In genomic region chr9:33887279-33887678, GRCm38 (mm10) we compare ENCODE assay signal across 16 mouse cellular contexts.
DNase-seq lines count a peak whose midpoint lies in the region; ATAC-seq lines count a peak whose summit lies in the region.
"Had no signal": no experiment of that assay in that cellular context is flagged by ENCODE, and none has a peak within 500 bp of the region (broad histone marks: within the 10 kb centered on the region; RNA-seq: fewer than 3 reads in every experiment).

No protein-coding gene starts in this region.

- H3K9ac ChIP-seq in kidney, embryonic 15.5 days = no peak overlapping the region

- intact Hi-C loops in heart, postnatal 10 days (cut with DNase I) = no loop called here

- no peaks in the 10 kb centered on the region for H3K27me3 ChIP-seq in kidney, embryonic 15.5 days

- H3K27ac ChIP-seq in kidney, embryonic 15.5 days = no peak overlapping the region
- H3K27ac ChIP-seq: forebrain, embryonic 10.5 days; gastrocnemius, adult 2 months; hindbrain, postnatal 0 days; layer of hippocampus, adult 2 months; macrophage had no signal

- H3K36me3 ChIP-seq in kidney, embryonic 15.5 days = no peaks in the 10 kb centered on the region
- H3K36me3 ChIP-seq: forebrain, embryonic 10.5 days had no signal

- WGBS in kidney, embryonic 15.5 days = 35% methylated on average over 2 of the region's 2 CpGs

- peak; percentile 2 for DNase-seq in kidney, adult 11 months
- no peak for DNase-seq in kidney, adult 18-20 months
- DNase-seq in embryo, embryonic 10 days (ENCODE audit: low spot score) = peak; percentile 15
- peak; percentile 26 for DNase-seq in lung, postnatal 36 days
- no peak for DNase-seq in layer of hippocampus, adult 11-12 months (ENCODE audit: low spot score)
- no peak for DNase-seq in heart, postnatal 10 days
- DNase-seq: cerebellum, adult 2 months; gastrocnemius, adult 2 months; right cerebral cortex, postnatal 14 days had no signal

- H3K4me1 ChIP-seq in kidney, embryonic 15.5 days = peaks cover 5% of the 10 kb centered on the region

- H3K4me3 ChIP-seq in kidney, embryonic 15.5 days (replicated peaks) = no peak overlapping the region
- H3K4me3 ChIP-seq: forebrain, embryonic 10.5 days; gastrocnemius, adult 2 months; layer of hippocampus, adult 2 months had no signal

- H3K9me3 ChIP-seq in kidney, embryonic 15.5 days (replicated peaks) = no peaks in the 10 kb centered on the region
- H3K9me3 ChIP-seq: forebrain, embryonic 10.5 days had no signal

- peak; percentile 85 for ATAC-seq in kidney, embryonic 15.5 days (replicated peaks; ENCODE audit: low FRiP score)
- ATAC-seq: activated CD4-positive, CD25-positive, alpha-beta regulatory T cell, adult 4 months; hindbrain, postnatal 0 days had no signal

- H3K4me2 ChIP-seq in kidney, embryonic 15.5 days = no peak overlapping the region
- H3K4me2 ChIP-seq: heart, embryonic 11.5 days had no signal

Comparison
In these comparisons a context has a peak if more than half of its experiments do, and no peak if none do; other contexts are left out.
1. DNase-seq: peak in kidney, adult 11 months (single experiment), embryo, embryonic 10 days (single experiment) and lung, postnatal 36 days (single experiment); none in kidney, adult 18-20 months (single experiment), layer of hippocampus, adult 11-12 months (single experiment) and heart, postnatal 10 days (0 of 2).